Mouse (Mus musculus) spleen, adult 18-20 months (tissue): ENCODE results near the gene Id3.

ENCODE experiments used
- DNase-seq, 2 experiments: peaks; one replicate each; pipeline ENCODE4 v3.0.0; 2022; ENCODE audit warnings: mixed read lengths in 2 of 2

The Id3 gene

GRCm38 (mm10) chr4:136179456-136179855, 36.2 kb downstream of the Id3 start:
- no peak for DNase-seq

- peak; percentile 85 to 95 for DNase-seq
Observed at GRCm38 (mm10) chr4:136179998-136180397, 36.7 kb downstream of the Id3 start.

DNA sequence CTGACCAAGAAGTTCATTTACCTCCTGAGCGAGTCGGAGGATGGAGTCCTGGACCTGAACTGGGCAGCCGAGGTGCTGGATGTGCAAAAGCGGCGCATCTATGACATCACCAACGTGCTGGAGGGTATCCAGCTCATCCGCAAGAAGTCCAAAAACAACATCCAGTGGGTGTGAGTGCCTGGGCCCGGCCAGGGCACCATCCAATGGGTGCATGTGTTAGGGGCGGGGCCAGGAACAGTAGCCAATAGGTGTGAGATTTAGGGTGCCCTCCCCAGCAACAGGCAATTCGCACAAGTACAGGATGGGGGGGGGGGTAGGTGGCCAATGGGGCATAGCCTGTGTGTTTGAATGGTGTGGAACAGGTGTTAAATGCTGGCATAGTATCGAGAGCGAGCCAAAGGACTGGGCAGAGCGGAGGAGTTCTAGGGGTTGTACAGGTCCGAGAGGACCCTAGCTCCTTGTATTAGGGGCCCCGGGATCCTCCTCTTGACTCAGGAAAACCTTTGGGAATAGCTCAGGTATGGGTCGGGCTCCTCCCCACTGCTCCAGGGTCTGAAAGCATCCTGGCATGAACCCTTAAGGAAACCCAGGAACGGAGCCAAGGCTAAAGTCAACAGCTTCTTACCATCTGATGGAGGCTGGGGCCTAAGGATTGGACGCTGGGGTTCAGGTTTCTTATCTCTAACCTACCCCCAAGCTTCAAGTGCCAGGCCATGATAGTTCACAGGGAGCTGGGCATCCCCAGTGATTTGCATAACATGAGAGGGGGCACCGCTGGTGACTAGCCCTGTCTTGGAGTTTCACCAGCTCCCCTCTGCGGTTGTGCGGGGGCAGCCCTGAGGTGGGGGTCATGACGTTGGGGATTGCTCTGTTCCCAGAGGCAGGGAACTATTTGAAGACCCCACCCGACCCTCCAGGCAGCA, 37.4 kb downstream of the Id3 start:
- peak; percentile 82 to 86 for DNase-seq

GRCm38 (mm10) chr4:136181367-136181766, 38.1 kb downstream of the Id3 start:
- no peak for DNase-seq

DNA sequence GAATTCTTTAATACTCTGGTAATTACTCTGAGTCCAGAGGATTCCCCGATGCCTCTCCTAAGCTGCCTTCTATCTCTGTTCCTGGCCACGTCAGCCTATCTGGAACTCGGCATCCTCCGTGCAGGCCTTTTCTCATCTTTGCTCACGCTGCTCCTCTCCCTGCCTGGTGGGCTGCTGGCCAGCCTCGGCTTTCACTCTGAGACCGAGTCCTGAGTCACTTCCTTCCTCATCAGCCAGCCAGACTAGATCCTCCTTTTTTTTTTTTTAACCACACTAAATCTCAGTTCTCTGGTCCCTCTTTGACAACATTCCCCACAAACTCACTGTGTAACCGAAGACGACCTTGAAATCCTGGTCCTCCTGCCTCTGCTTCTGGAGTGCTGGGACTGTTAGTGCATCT, 42.1 kb downstream of the Id3 start:
- DNase-seq, result no peak

DNA sequence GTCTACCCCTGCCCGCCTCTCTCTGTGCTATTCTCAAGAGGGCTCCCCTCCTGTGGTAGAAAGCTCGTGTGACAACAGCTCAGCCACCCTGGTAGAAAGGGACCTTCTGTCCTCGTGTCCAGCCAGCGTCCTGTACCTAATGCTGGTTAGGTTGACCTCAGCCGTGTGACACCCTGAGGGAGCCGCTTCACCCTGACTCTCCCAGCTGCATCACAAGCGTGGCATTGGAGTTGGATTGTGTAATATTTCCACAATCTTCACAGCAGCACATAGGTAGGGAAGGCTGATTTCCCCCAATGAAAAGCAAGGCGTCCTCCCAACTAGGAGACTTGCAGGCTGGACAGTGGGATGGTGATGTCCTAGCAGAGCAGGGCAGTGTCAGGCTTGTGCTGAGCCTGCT, 43.0 kb downstream of the Id3 start:
- DNase-seq, result no peak

- DNase-seq, result no peak
Observed at GRCm38 (mm10) chr4:136186739-136187472, 43.6 kb downstream of the Id3 start.

- no peak for DNase-seq
Observed at GRCm38 (mm10) chr4:136188973-136189737, 45.9 kb downstream of the Id3 start.

DNA sequence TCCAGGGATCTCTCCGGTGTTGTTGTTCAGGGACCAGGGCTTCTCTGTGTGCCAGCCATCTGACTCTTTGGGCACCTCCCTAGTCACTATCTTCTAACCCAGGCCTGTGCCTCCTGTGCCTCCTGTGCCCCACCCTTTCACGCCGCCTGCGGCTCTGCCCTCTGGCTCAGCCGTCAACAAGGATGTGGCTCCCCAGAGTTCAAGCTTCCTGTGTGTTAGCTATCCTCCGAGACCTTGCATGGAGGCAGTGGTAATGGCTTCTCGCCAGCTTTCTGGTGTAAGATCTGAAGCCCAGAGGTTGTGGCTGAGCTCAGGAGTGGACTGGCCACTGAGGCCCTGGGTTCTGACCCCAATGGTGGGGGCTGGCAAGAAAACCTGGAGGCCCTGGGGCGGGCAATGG, 46.6 kb downstream of the Id3 start:
- peak in 1 of 2 experiments; percentile 28 for DNase-seq

DNA sequence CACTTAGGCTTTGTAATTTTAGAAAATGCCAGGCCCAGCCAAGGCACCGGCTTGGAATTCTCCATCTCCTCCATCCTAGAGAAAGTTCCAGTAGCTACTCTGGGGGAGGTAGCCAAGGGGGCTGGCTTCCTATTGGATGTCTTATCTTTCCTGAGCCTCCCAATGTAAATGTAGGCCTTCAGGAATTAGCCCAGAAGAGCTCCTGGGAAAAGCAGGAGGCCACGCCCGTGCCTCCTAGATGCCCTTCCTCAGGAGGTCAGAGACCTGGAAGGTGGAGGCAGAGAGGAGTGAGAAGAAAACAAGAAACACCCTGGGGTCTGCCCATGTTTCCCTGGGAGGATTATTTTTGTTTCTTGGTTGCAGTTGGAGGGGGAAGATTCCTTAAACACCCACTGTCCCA, 50.3 kb downstream of the Id3 start:
- no peak for DNase-seq

- DNase-seq, result no peak
Observed at GRCm38 (mm10) chr4:136195029-136195428, 51.7 kb downstream of the Id3 start.
